Mouse (Mus musculus) hindbrain, embryonic 16.5 days (tissue): ENCODE measurements at regions not wholly inside any gene's neighbourhood (a gene's known extent, or its start where the extent isn't known, plus 50 kb on each side); places are given as distances from the start of the nearest gene placed in this dataset.

Experiments
- ATAC-seq: fragments of 200-750 bp; cut with Nextera tagmentation; 2 replicates; pipeline ENCODE4 v1.8.0; 2017; ENCODE audit warnings: moderate TSS enrichment, moderate library complexity
- H3K27ac ChIP-seq: fragments of 300-500 bp; sonication (generic); 2 replicates; pipeline ENCODE4 v1.5.1; 2014; ENCODE audit warnings: low read depth, mild to moderate bottlenecking, control low read depth, low read length, moderate library complexity
- H3K27me3 ChIP-seq: fragments of 300-500 bp; sonication (generic); replicated peaks from 2 replicates; pipeline ENCODE4 v1.6.1; 2014; ENCODE audit warnings: low read length; ENCODE audit not compliant: control insufficient read depth, insufficient read depth
- H3K36me3 ChIP-seq: fragments of 300-500 bp; sonication (generic); 2 replicates; pipeline ENCODE4 v1.6.1; 2014; ENCODE audit warnings: mild to moderate bottlenecking, low read length, moderate library complexity, mixed read lengths; ENCODE audit not compliant: control insufficient read depth, insufficient read depth
- H3K4me1 ChIP-seq: fragments of 300-500 bp; sonication (generic); 2 replicates; pipeline ENCODE4 v1.6.1; 2014; ENCODE audit warnings: low read depth, low read length; ENCODE audit not compliant: control insufficient read depth, insufficient read depth
- H3K4me2 ChIP-seq: fragments of 300-500 bp; sonication (generic); 2 replicates; pipeline ENCODE4 v1.6.1; 2014; ENCODE audit warnings: mild to moderate bottlenecking, low read length, control low read depth, moderate library complexity
- H3K4me3 ChIP-seq: fragments of 300-500 bp; sonication (generic); 2 replicates; pipeline ENCODE4 v1.5.1; 2014; ENCODE audit warnings: mild to moderate bottlenecking, low read length, control low read depth, moderate library complexity
- H3K9ac ChIP-seq: fragments of 300-500 bp; sonication (generic); 2 replicates; pipeline ENCODE4 v1.6.1; 2014; ENCODE audit warnings: low read depth, mild to moderate bottlenecking, control low read depth, low read length, moderate library complexity
- H3K9me3 ChIP-seq: fragments of 300-500 bp; sonication (generic); 2 replicates; pipeline ENCODE4 v1.6.1; 2014; ENCODE audit warnings: mild to moderate bottlenecking, low read length, moderate library complexity; ENCODE audit not compliant: control insufficient read depth
- WGBS: fragments of 180-500 bp; shearing (Covaris S2); extraction: QIAGEN DNeasy Blood & Tissue Kit; methylation state at CpG from one replicate; pipeline ENCODE4 v1.1.7; 2014; 5-methylcytosine and 5-hydroxymethylcytosine counted together

- ATAC-seq = no peak
- H3K4me2 ChIP-seq = no peak overlapping the region
- WGBS = 83% methylated on average over 9 of the region's 9 CpGs
- no peaks in the 10 kb centered on the region for H3K36me3 ChIP-seq
- no peaks in the 10 kb centered on the region for H3K9me3 ChIP-seq
- H3K4me1 ChIP-seq = no peaks in the 10 kb centered on the region
- no peak overlapping the region for H3K9ac ChIP-seq
- no peak overlapping the region for H3K27ac ChIP-seq
- H3K27me3 ChIP-seq = no peaks in the 10 kb centered on the region
- H3K4me3 ChIP-seq = no peak overlapping the region
Observed at GRCm38 (mm10) chr14:58392055-58392726, 321.8 kb downstream of the Fgf9 start.

- Histone ChIP-seq H3K4me1 (no peaks in the 10 kb centered on the region), H3K27me3 (no peaks in the 10 kb centered on the region), H3K4me2 (no peak overlapping the region), H3K27ac (no peak overlapping the region), H3K9me3 (no peaks in the 10 kb centered on the region), H3K36me3 (no peaks in the 10 kb centered on the region), H3K9ac (no peak overlapping the region), H3K4me3 (no peak overlapping the region)
- no peak for ATAC-seq
- 100% methylated on average over 2 of the region's 2 CpGs for WGBS
Observed at GRCm38 (mm10) chr14:58390741-58391140, 320.4 kb downstream of the Fgf9 start.

GRCm38 (mm10) chr14:58387348-58388000 is 317.1 kb downstream of the Fgf9 start:
- ATAC-seq = no peak
- whole genome bisulfite sequencing = 80% methylated on average over 9 of the region's 9 CpGs
- no peaks in the 10 kb centered on the region for H3K36me3 ChIP-seq
- no peak overlapping the region for H3K9ac ChIP-seq
- H3K27ac ChIP-seq = no peak overlapping the region
- no peaks in the 10 kb centered on the region for H3K9me3 ChIP-seq
- H3K4me2 ChIP-seq = no peak overlapping the region
- no peaks in the 10 kb centered on the region for H3K4me1 ChIP-seq
- H3K27me3 ChIP-seq = no peaks in the 10 kb centered on the region
- no peak overlapping the region for H3K4me3 ChIP-seq

GRCm38 (mm10) chr14:58375056-58375455 is 304.7 kb downstream of the Fgf9 start:
- Histone ChIP-seq H3K27ac (no peak overlapping the region), H3K9me3 (no peaks in the 10 kb centered on the region; the same call in 1 of the 2 replicates), H3K36me3 (no peaks in the 10 kb centered on the region), H3K4me1 (no peaks in the 10 kb centered on the region), H3K4me2 (no peak overlapping the region), H3K27me3 (no peaks in the 10 kb centered on the region), H3K4me3 (no peak overlapping the region), H3K9ac (no peak overlapping the region)
- ATAC-seq = no peak

DNA sequence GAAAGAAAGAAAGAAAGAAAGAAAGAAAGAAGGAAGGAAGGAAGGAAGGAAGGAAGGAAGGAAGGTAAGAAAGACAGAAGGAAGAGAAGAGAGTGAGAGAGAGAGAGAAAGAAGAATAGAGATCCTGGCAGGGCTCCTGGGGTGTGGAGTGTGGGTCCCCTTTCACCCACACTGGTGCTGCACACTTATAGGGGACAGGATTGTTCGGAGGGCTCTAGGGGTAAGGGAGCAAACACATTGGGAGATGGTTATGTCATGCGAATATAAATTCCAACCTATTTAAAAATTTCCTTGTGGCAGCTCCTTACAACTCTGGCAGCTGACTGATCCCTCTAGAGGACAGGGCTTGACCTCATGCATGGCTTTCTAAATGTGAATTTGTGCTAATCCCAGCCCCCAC is 286.5 kb downstream of the Fgf9 start:
- Histone ChIP-seq H3K4me2 (no peak overlapping the region), H3K4me3 (no peak overlapping the region), H3K4me1 (no peaks in the 10 kb centered on the region), H3K36me3 (no peaks in the 10 kb centered on the region), H3K9ac (no peak overlapping the region), H3K27ac (no peak overlapping the region), H3K9me3 (no peaks in the 10 kb centered on the region), H3K27me3 (no peaks in the 10 kb centered on the region)
- ATAC-seq = no peak
- WGBS = 94% methylated on average over 2 of the region's 2 CpGs

DNA sequence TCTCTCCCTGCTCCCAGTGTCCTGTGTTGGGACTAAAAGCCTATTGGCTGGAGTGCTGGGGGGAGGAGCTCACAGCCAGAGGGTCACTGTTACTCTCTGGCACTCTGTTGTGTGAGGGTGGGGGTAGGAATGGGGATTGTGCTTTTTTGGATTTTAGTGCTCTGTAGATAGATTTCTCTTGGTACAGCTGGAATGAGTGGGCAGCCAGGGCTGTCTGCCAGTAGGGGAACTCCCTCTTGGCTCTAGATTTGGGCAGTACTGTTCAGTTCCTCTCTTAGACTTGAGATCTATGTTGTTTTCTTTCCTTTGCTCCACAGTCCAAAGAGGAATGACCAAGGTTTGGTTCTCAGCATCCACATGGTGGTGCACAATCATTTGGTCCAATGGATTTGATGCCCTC is 282.6 kb downstream of the Fgf9 start:
- H3K9ac ChIP-seq = no peak overlapping the region
- H3K4me2 ChIP-seq = no peak overlapping the region
- H3K4me1 ChIP-seq = no peaks in the 10 kb centered on the region
- H3K27me3 ChIP-seq = no peaks in the 10 kb centered on the region
- H3K4me3 ChIP-seq = no peak overlapping the region
- no peaks in the 10 kb centered on the region for H3K9me3 ChIP-seq
- no peaks in the 10 kb centered on the region for H3K36me3 ChIP-seq
- ATAC-seq = no peak
- H3K27ac ChIP-seq = no peak overlapping the region

DNA sequence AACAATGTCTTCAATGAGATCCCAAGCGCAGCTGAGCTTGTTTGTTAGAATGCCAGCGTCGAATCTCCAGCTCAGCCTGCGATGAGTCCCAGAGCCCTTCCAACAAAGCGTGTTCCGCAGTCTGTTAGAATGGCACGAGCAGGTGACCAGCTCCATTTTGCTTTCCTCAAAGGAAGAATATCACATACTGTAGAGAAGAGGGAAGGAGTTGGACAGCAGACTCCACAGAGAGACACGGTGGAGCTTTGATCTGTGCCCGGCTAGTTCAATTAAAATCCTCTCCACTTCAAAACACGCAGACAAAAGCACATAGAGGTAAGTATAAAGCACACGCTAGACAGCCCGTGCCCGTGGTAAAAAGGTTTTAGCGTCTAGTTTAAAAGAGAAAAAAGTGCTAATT is 265.8 kb downstream of the Fgf9 start:
- no peaks in the 10 kb centered on the region for H3K36me3 ChIP-seq
- H3K9me3 ChIP-seq = no peaks in the 10 kb centered on the region
- no peaks in the 10 kb centered on the region for H3K4me1 ChIP-seq
- H3K4me2 ChIP-seq = no peak overlapping the region
- WGBS = 76% methylated on average over 14 of the region's 14 CpGs
- no peak overlapping the region for H3K9ac ChIP-seq
- ATAC-seq = no peak
- no peaks in the 10 kb centered on the region for H3K27me3 ChIP-seq
- no peak overlapping the region for H3K27ac ChIP-seq
- no peak overlapping the region for H3K4me3 ChIP-seq

GRCm38 (mm10) chr14:58323164-58323563 is 252.8 kb downstream of the Fgf9 start:
- ATAC-seq = no peak
- WGBS = 84% methylated on average over 6 of the region's 6 CpGs
- H3K36me3 ChIP-seq = no peaks in the 10 kb centered on the region

DNA sequence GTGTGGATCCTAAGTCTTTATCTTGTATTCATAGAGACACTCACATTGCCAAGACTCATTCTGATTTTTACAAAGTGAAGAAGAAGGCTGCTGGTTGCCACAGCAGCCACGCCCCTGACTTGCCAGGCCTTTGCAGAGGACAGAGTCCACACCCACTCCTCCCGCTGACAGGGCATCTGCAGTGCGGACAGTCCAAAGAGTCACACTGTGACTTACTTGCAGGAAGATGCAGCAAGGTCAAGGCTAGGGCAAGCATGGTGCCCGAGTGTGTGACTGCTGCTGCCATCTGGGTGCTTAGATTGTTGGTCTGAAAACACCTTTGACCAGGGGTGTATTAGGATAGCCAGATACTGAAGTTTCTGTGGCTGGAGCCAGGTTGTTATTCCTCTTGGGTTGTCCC is 252.1 kb downstream of the Fgf9 start:
- WGBS = 46% methylated on average over 4 of the region's 4 CpGs

More at GRCm38 (mm10) chr14:58323164-58323563, 252.8 kb downstream of the Fgf9 start:
- no peaks in the 10 kb centered on the region for H3K27me3 ChIP-seq
- no peak overlapping the region for H3K4me2 ChIP-seq
- no peaks in the 10 kb centered on the region for H3K4me1 ChIP-seq
- H3K9ac ChIP-seq = no peak overlapping the region
- no peaks in the 10 kb centered on the region for H3K9me3 ChIP-seq
- no peak overlapping the region for H3K27ac ChIP-seq
- no peak overlapping the region for H3K4me3 ChIP-seq

More for the DNA sequence above, 252.1 kb downstream of the Fgf9 start:
- H3K4me2 ChIP-seq = no peak overlapping the region
- H3K4me3 ChIP-seq = no peak overlapping the region
- no peaks in the 10 kb centered on the region for H3K36me3 ChIP-seq
- H3K27me3 ChIP-seq = no peaks in the 10 kb centered on the region
- H3K4me1 ChIP-seq = no peaks in the 10 kb centered on the region
- H3K9me3 ChIP-seq = no peaks in the 10 kb centered on the region
- H3K27ac ChIP-seq = no peak overlapping the region
- no peak for ATAC-seq
- no peak overlapping the region for H3K9ac ChIP-seq
